Mouse (Mus musculus): Measurements from ENCODE around the gene Il17rb. TPM values are rescaled to one million over a fixed set of nuclear protein-coding genes. Genes with fewer than 3 reads are reported as not detected.

The Il17rb gene
- total RNA-seq, 2 experiments from 2014 or later, result 0.73 to 0.76 TPM

GRCm38 (mm10) chr14:30017794-30018462, 9.2 kb upstream of the Il17rb start:
- intact Hi-C loops (cut with DNase I), result no loop called here
- DNase-seq (ENCODE audit: low spot score in 2 of 2), result no peak

GRCm38 (mm10) chr14:30016666-30017065, 8.0 kb upstream of the Il17rb start:
- intact Hi-C loops (cut with DNase I), result no loop called here

GRCm38 (mm10) chr14:30015008-30015407, 6.3 kb upstream of the Il17rb start:
- DNase-seq (ENCODE audit: low spot score in 2 of 2), result no peak
- intact Hi-C loops (cut with DNase I), result loop anchor here (2.0 kb wide), 1 partner anchor 32 kb away; no protein-coding TSS in a partner anchor

More at GRCm38 (mm10) chr14:30016666-30017065, 8.0 kb upstream of the Il17rb start:
- DNase-seq (ENCODE audit: low spot score in 2 of 2), result no peak

GRCm38 (mm10) chr14:30014487-30014886, 5.8 kb upstream of the Il17rb start:
- intact Hi-C loops (cut with DNase I), result loop anchor here (2.0 kb wide), 1 partner anchor 32 kb away; no protein-coding TSS in a partner anchor
- no peak for DNase-seq (ENCODE audit: low spot score in 2 of 2)

GRCm38 (mm10) chr14:30011886-30012560, 3.3 kb upstream of the Il17rb start:
- DNase-seq (ENCODE audit: low spot score in 2 of 2), result peak in 1 of 2 experiments; percentile 35

GRCm38 (mm10) chr14:30009864-30010560, 1.3 kb upstream of the Il17rb start:
- intact Hi-C loops (cut with DNase I), result no loop called here
- DNase-seq (ENCODE audit: low spot score in 2 of 2), result peak in 1 of 2 experiments; percentile 56

More at GRCm38 (mm10) chr14:30011886-30012560, 3.3 kb upstream of the Il17rb start:
- intact Hi-C loops (cut with DNase I), result no loop called here

- DNase-seq (ENCODE audit: low spot score in 2 of 2), result no peak
- intact Hi-C loops (cut with DNase I), result no loop called here
Observed at GRCm38 (mm10) chr14:29999475-29999811, 9.3 kb downstream of the Il17rb start.

GRCm38 (mm10) chr14:29998747-29999474, 9.8 kb downstream of the Il17rb start:
- intact Hi-C loops (cut with DNase I), result no loop called here
- DNase-seq (ENCODE audit: low spot score in 2 of 2), result peak in 1 of 2 experiments; percentile 56

- intact Hi-C loops (cut with DNase I), result no loop called here
- no peak for DNase-seq (ENCODE audit: low spot score in 2 of 2)
Observed at GRCm38 (mm10) chr14:29997345-29997744, 11.4 kb downstream of the Il17rb start.

GRCm38 (mm10) chr14:29996000-29996751, 12.5 kb downstream of the Il17rb start:
- DNase-seq (ENCODE audit: low spot score in 2 of 2), result peak in 1 of 2 experiments; percentile 67
- intact Hi-C loops (cut with DNase I), result no loop called here

- no peak for DNase-seq (ENCODE audit: low spot score in 2 of 2)
- intact Hi-C loops (cut with DNase I), result no loop called here
Observed at GRCm38 (mm10) chr14:29994976-29995375, 13.7 kb downstream of the Il17rb start.

GRCm38 (mm10) chr14:29988337-29988736, 20.4 kb downstream of the Il17rb start:
- intact Hi-C loops (cut with DNase I), result loop anchor here (10.0 kb wide), 3 partner anchors 496 to 686 kb away; no protein-coding TSS in a partner anchor
- no peak for DNase-seq (ENCODE audit: low spot score in 2 of 2)

- intact Hi-C loops (cut with DNase I), result loop anchor here (10.0 kb wide), 3 partner anchors 497 to 687 kb away; no protein-coding TSS in a partner anchor
- no peak for DNase-seq (ENCODE audit: low spot score in 2 of 2)
Observed at GRCm38 (mm10) chr14:29987739-29988138, 21.0 kb downstream of the Il17rb start.

- intact Hi-C loops (cut with DNase I), result loop anchor here (10.0 kb wide), 3 partner anchors 498 to 688 kb away; no protein-coding TSS in a partner anchor
- no peak for DNase-seq (ENCODE audit: low spot score in 2 of 2)
Observed at GRCm38 (mm10) chr14:29987276-29987675, 21.4 kb downstream of the Il17rb start.

- intact Hi-C loops (cut with DNase I), result loop anchor here (10.0 kb wide), 3 partner anchors 499 to 689 kb away; no protein-coding TSS in a partner anchor
Observed at GRCm38 (mm10) chr14:29986096-29986495, 22.6 kb downstream of the Il17rb start.

GRCm38 (mm10) chr14:29980447-29981205, 28.1 kb downstream of the Il17rb start:
- intact Hi-C loops (cut with DNase I), result loop anchor here (10.0 kb wide), 3 partner anchors 504 to 694 kb away; no protein-coding TSS in a partner anchor
- no peak for DNase-seq (ENCODE audit: low spot score in 2 of 2)

More at GRCm38 (mm10) chr14:29986096-29986495, 22.6 kb downstream of the Il17rb start:
- DNase-seq (ENCODE audit: low spot score in 2 of 2), result no peak

GRCm38 (mm10) chr14:29978254-29979204, 30.2 kb downstream of the Il17rb start, which contains the start of gene Actr8:
Gene Actr8 (plus strand): TSS chr14:29978337.
- DNase-seq (ENCODE audit: low spot score in 2 of 2), result peak; percentile 91 to 93
- intact Hi-C loops (cut with DNase I), result no loop called here

Data from left cerebral cortex, postnatal 25 days (tissue).